Mouse (Mus musculus) MEL (cell line): ENCODE measurements around the gene Scg5. TPM values are rescaled to one million over a fixed set of nuclear protein-coding genes. Genes with fewer than 3 reads are reported as not detected.

Source experiments
- DNase-seq: peaks from one replicate; pipeline ENCODE4 v3.0.0; 2011; ENCODE audit warnings: low read depth, low spot score
- H3K27ac ChIP-seq: 2 replicates; pipeline ENCODE4 v1.5.1; 2012; ENCODE audit warnings: low read depth, mild to moderate bottlenecking, control low read depth, low read length, moderate library complexity; ENCODE audit not compliant: control insufficient read depth
- H3K27me3 ChIP-seq, 2 experiments: fragments of 150-350 bp in 1 of 2; sonication (generic) in 1 of 2; 2 replicates each; pipeline ENCODE4 v1.6.1; 2012; ENCODE audit warnings: low read length in 2 of 2, mild to moderate bottlenecking in 2 of 2, improper control_type of control experiment in 1 of 2, moderate library complexity in 1 of 2; ENCODE audit not compliant: insufficient read depth in 2 of 2, control insufficient read depth in 1 of 2
- H3K36me3 ChIP-seq, 2 experiments: 2 replicates each; pipeline ENCODE4 v1.6.1; 2012 to 2014; ENCODE audit warnings: low read length in 2 of 2, improper control_type of control experiment in 1 of 2, inconsistent platforms in 1 of 2, mild to moderate bottlenecking in 1 of 2; ENCODE audit not compliant: insufficient read depth in 2 of 2, control insufficient read depth in 1 of 2
- H3K4me1 ChIP-seq, 2 experiments: fragments of 150-350 bp in 1 of 2; sonication (generic) in 1 of 2; 2 replicates each; pipeline ENCODE4 v1.6.1; 2012; ENCODE audit warnings: low read length in 2 of 2, improper control_type of control experiment in 1 of 2, mild to moderate bottlenecking in 1 of 2; ENCODE audit not compliant: insufficient read depth in 2 of 2, control insufficient read depth in 1 of 2
- H3K4me3 ChIP-seq, 2 experiments: fragments of 150-350 bp in 1 of 2; sonication (generic) in 1 of 2; 2 replicates each; pipeline ENCODE4 v1.5.1; 2012; ENCODE audit warnings: low read depth in 2 of 2, low read length in 2 of 2, mild to moderate bottlenecking in 2 of 2, moderate library complexity in 2 of 2, control low read depth in 1 of 2, improper control_type of control experiment in 1 of 2; ENCODE audit not compliant: control insufficient read depth in 1 of 2, insufficient read depth in 1 of 2
- H3K79me2 ChIP-seq: 2 replicates; pipeline ENCODE4 v1.6.1; 2012; ENCODE audit warnings: mild to moderate bottlenecking, low read length, moderate library complexity; ENCODE audit not compliant: control insufficient read depth, poor library complexity, insufficient read depth
- H3K9ac ChIP-seq: 2 replicates; pipeline ENCODE4 v1.6.1; 2012; ENCODE audit warnings: low read depth, mild to moderate bottlenecking, control low read depth, low read length, moderate library complexity; ENCODE audit not compliant: control insufficient read depth, poor library complexity, severe bottlenecking
- H3K9me3 ChIP-seq: fragments of 150-350 bp; sonication (generic); replicated peaks from 2 replicates; pipeline ENCODE4 v1.6.1; 2012; ENCODE audit warnings: mild to moderate bottlenecking, low read length, improper control_type of control experiment, moderate library complexity; ENCODE audit not compliant: insufficient read depth
- BHLHE40 ChIP-seq: IDR thresholded peaks from 2 replicates; pipeline ENCODE4 v1.6.1; 2012; ENCODE audit warnings: low read depth, mild to moderate bottlenecking, inconsistent platforms, low read length, improper control_type of control experiment, borderline replicate concordance
- CHD1 ChIP-seq: IDR thresholded peaks from 2 replicates; pipeline ENCODE4 v1.6.1; 2012; ENCODE audit warnings: low read depth, mild to moderate bottlenecking, inconsistent platforms, low read length, improper control_type of control experiment
- CHD2 ChIP-seq: IDR thresholded peaks from 2 replicates; pipeline ENCODE4 v1.6.1; 2011; ENCODE audit warnings: low read length, improper control_type of control experiment
- CTCF ChIP-seq, 3 experiments: IDR thresholded peaks in 2 of 3; conservative IDR thresholded peaks in 1 of 3; 2 replicates each; pipeline ENCODE4 v1.5.1; 2011 to 2012; ENCODE audit warnings: low read length in 3 of 3, low read depth in 2 of 3, mild to moderate bottlenecking in 2 of 3, improper control_type of control experiment in 1 of 3, inconsistent platforms in 1 of 3, mixed read lengths in 1 of 3, moderate library complexity in 1 of 3; ENCODE audit not compliant: control insufficient read depth in 1 of 3, insufficient read depth in 1 of 3, poor library complexity in 1 of 3, severe bottlenecking in 1 of 3
- ELF1 ChIP-seq: IDR thresholded peaks from 2 replicates; pipeline ENCODE4 v1.6.1; 2014; ENCODE audit warnings: low read depth, mild to moderate bottlenecking, inconsistent platforms, low read length, improper control_type of control experiment, moderate library complexity
- EP300 ChIP-seq, 2 experiments: IDR thresholded peaks; 2 replicates each; pipeline ENCODE4 v1.6.1; 2011; ENCODE audit warnings: improper control_type of control experiment in 2 of 2, low read length in 2 of 2, low read depth in 1 of 2, mild to moderate bottlenecking in 1 of 2
- ETS1 ChIP-seq: IDR thresholded peaks from 2 replicates; pipeline ENCODE4 v1.6.1; 2012; ENCODE audit warnings: low read depth, mild to moderate bottlenecking, inconsistent platforms, low read length, improper control_type of control experiment, moderate library complexity
- GATA1 ChIP-seq: IDR thresholded peaks from 2 replicates; pipeline ENCODE4 v1.6.1; 2011; ENCODE audit warnings: low read depth, low read length, improper control_type of control experiment
- JUND ChIP-seq: IDR thresholded peaks from 2 replicates; pipeline ENCODE4 v1.6.1; 2011; ENCODE audit warnings: low read depth, mild to moderate bottlenecking, improper control_type of control experiment, low read length
- KAT2A ChIP-seq: conservative IDR thresholded peaks from 2 replicates; pipeline ENCODE4 v1.6.1; 2012; ENCODE audit warnings: low read depth, low read length, improper control_type of control experiment, inconsistent platforms
- MAFK ChIP-seq: IDR thresholded peaks from 2 replicates; pipeline ENCODE4 v1.6.1; 2011; ENCODE audit warnings: low read depth, mild to moderate bottlenecking, low read length, improper control_type of control experiment, borderline replicate concordance
- MAX ChIP-seq: IDR thresholded peaks from 2 replicates; pipeline ENCODE4 v1.6.1; 2011; ENCODE audit warnings: low read length, improper control_type of control experiment
- MAZ ChIP-seq: IDR thresholded peaks from 2 replicates; pipeline ENCODE4 v1.6.1; 2012; ENCODE audit warnings: low read depth, mild to moderate bottlenecking, inconsistent platforms, low read length, improper control_type of control experiment
- MXI1 ChIP-seq: IDR thresholded peaks from 2 replicates; pipeline ENCODE4 v1.6.1; 2011; ENCODE audit warnings: mild to moderate bottlenecking, low read depth, low read length, improper control_type of control experiment
- NRF1 ChIP-seq: IDR thresholded peaks from 2 replicates; pipeline ENCODE4 v1.6.1; 2014; ENCODE audit warnings: low read depth, mild to moderate bottlenecking, inconsistent platforms, low read length, improper control_type of control experiment, moderate library complexity; ENCODE audit not compliant: poor library complexity, insufficient read depth, severe bottlenecking
- POLR2A ChIP-seq, 2 experiments: IDR thresholded peaks; 2 replicates each; pipeline ENCODE4 v1.6.1; 2011 to 2012; ENCODE audit warnings: low read length in 2 of 2, mild to moderate bottlenecking in 2 of 2, control low read depth in 1 of 2, improper control_type of control experiment in 1 of 2, low read depth in 1 of 2, moderate library complexity in 1 of 2; ENCODE audit not compliant: control insufficient read depth in 1 of 2, insufficient read depth in 1 of 2, poor library complexity in 1 of 2
- POLR2AphosphoS2 ChIP-seq: IDR thresholded peaks from 2 replicates; pipeline ENCODE4 v1.6.1; 2011; ENCODE audit warnings: low read length, improper control_type of control experiment
- POLR2AphosphoS5 ChIP-seq: IDR thresholded peaks from 2 replicates; pipeline ENCODE4 v1.6.1; 2012; ENCODE audit warnings: low read depth, borderline replicate concordance, mild to moderate bottlenecking, inconsistent platforms, low read length, moderate library complexity, mixed read lengths
- RCOR1 ChIP-seq: IDR thresholded peaks from 2 replicates; pipeline ENCODE4 v1.6.1; 2012; ENCODE audit warnings: low read depth, mild to moderate bottlenecking, inconsistent platforms, low read length, improper control_type of control experiment
- SIN3A ChIP-seq: IDR thresholded peaks from 2 replicates; pipeline ENCODE4 v1.6.1; 2012; ENCODE audit warnings: low read length, improper control_type of control experiment, inconsistent platforms
- TAL1 ChIP-seq: IDR thresholded peaks from 2 replicates; pipeline ENCODE4 v1.6.1; 2012; ENCODE audit warnings: mild to moderate bottlenecking, inconsistent platforms, low read length, moderate library complexity, mixed read lengths
- TBP ChIP-seq: IDR thresholded peaks from 2 replicates; pipeline ENCODE4 v1.8.0; 2011; ENCODE audit warnings: low read depth, low read length, improper control_type of control experiment
- TCF12 ChIP-seq: IDR thresholded peaks from 2 replicates; pipeline ENCODE4 v1.6.1; 2014; ENCODE audit warnings: low read depth, mild to moderate bottlenecking, inconsistent platforms, low read length, improper control_type of control experiment, moderate library complexity
- UBTF ChIP-seq: IDR thresholded peaks from 2 replicates; pipeline ENCODE4 v1.6.1; 2012; ENCODE audit warnings: low read depth, mild to moderate bottlenecking, inconsistent platforms, low read length, improper control_type of control experiment, moderate library complexity, borderline replicate concordance; ENCODE audit not compliant: insufficient read depth
- USF2 ChIP-seq, 2 experiments: IDR thresholded peaks; 2 replicates each; pipeline ENCODE4 v1.6.1; 2011 to 2012; ENCODE audit warnings: improper control_type of control experiment in 2 of 2, low read length in 2 of 2, borderline replicate concordance in 1 of 2, inconsistent platforms in 1 of 2, low read depth in 1 of 2, mild to moderate bottlenecking in 1 of 2; ENCODE audit not compliant: insufficient read depth in 1 of 2
- ZC3H11A ChIP-seq: IDR thresholded peaks from 2 replicates; pipeline ENCODE4 v1.6.1; 2012; ENCODE audit warnings: low read depth, mild to moderate bottlenecking, inconsistent platforms, low read length, improper control_type of control experiment
- ZKSCAN1 ChIP-seq: IDR thresholded peaks from 2 replicates; pipeline ENCODE4 v1.6.1; 2012; ENCODE audit warnings: low read depth, mild to moderate bottlenecking, inconsistent platforms, low read length, improper control_type of control experiment, moderate library complexity
- polyA plus RNA-seq, 2 experiments: library from polyadenylated mRNA; stranded (reverse) in 1 of 2; unstranded in 1 of 2; fragments of >175 nt in 1 of 2; fragments of >200 nt in 1 of 2; gene quantifications; 2 replicates each; pipeline versions ENCODE4 v1.2.1 to v1.2.4; 2012; ENCODE audit warnings: low replicate concordance in 2 of 2, low read depth in 1 of 2; ENCODE audit not compliant: insufficient read length in 2 of 2, insufficient read depth in 1 of 2, missing spikeins in 1 of 2
- total RNA-seq: library from RNA; depleted of rRNA; stranded (reverse); fragments of 300-350 nt; gene quantifications from 2 replicates; pipeline ENCODE4 v1.2.3, GENCODE M21; 2012

Gene Scg5
- total and polyA plus RNA-seq, 3 experiments = 0.17 to 0.31 TPM; not detected in 1

DNA sequence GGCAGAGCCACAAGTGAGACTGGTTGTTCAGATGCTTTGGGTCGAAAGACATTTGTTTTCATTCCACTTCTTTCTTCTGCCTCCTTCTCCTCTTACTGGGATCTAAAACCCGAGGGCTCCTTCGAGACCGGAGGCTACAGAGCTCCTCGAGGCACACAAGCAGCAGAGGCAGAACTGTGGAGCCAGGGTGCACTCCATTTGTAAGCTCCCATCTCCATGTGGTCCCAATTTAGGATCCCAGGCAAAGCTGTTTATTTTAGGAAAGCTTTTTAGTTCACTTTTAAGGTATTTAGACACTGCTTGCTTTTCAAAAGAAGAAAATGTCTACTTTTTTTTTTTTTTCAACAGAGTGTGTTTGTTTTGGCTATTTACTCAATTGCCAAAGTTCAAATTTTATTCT is 28.1 kb downstream of the Scg5 start:
- no peak for DNase-seq
- H3K36me3 ChIP-seq = no peaks in the 10 kb centered on the region
- H3K4me1 ChIP-seq = no peaks in the 10 kb centered on the region
- H3K4me3 ChIP-seq = no peak overlapping the region
- H3K79me2 ChIP-seq = no peaks in the 10 kb centered on the region
- TF ChIP-seq ELF1 = no peak
- TF ChIP-seq MAX = no peak
- no peak for TF ChIP-seq ETS1
- TF ChIP-seq JUND = no peak
- TF ChIP-seq MAZ = no peak
- TF ChIP-seq CHD1 = no peak
- TF ChIP-seq EP300 (IDR thresholded peaks at IDR 0.05; ENCODE audit: low read depth in 1 of 2, low read length in 2 of 2) = no peak
- no peak for TF ChIP-seq MAFK
- no peak for TF ChIP-seq POLR2AphosphoS2
- TF ChIP-seq GATA1 = no peak
- TF ChIP-seq CTCF (IDR thresholded peaks at IDR 0.05 in 2 of 3, conservative IDR thresholded peaks at IDR 0.05 in 1 of 3; ENCODE audit: control insufficient read depth in 1 of 3, insufficient read depth in 1 of 3, low read depth in 2 of 3, low read length in 3 of 3, poor library complexity in 1 of 3, severe bottlenecking in 1 of 3) = no peak
- no peak for TF ChIP-seq BHLHE40
- no peak for TF ChIP-seq TCF12
- no peak for TF ChIP-seq RCOR1
- TF ChIP-seq POLR2AphosphoS5 = no peak
- no peak overlapping the region for H3K27ac ChIP-seq
- no peaks in the 10 kb centered on the region for H3K27me3 ChIP-seq
- no peaks in the 10 kb centered on the region for H3K9me3 ChIP-seq
- no peak overlapping the region for H3K9ac ChIP-seq

DNA sequence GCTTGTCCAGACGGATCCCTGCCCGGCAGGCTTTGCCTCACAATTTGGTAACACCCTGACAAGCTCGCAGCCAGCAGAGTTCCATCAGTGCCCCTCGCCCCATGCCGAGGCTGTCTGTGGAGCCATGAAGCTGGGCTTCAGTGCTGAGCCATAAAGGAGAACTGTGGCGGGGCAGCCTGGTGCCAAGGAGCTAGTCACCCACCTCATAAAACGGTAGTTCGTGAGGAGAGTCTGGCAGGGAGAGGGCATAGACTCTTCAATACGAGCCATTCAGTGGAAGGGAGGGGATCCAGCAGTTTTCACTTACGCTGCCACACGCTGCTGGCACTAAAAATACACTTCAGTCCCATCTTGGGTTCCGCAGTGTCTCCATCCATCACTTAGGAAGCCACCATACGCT is 30.3 kb downstream of the Scg5 start:
- H3K36me3 ChIP-seq = no peaks in the 10 kb centered on the region
- no peaks in the 10 kb centered on the region for H3K27me3 ChIP-seq
- TF ChIP-seq USF2 (IDR thresholded peaks at IDR 0.05; ENCODE audit: borderline replicate concordance in 1 of 2, insufficient read depth in 1 of 2, low read depth in 1 of 2, low read length in 2 of 2) (no peak), JUND (no peak), CHD1 (no peak), TAL1 (no peak), POLR2A (IDR thresholded peaks at IDR 0.05; ENCODE audit: control insufficient read depth in 1 of 2, insufficient read depth in 1 of 2, low read depth in 1 of 2, low read length in 2 of 2, poor library complexity in 1 of 2) (no peak), POLR2AphosphoS5 (no peak), CHD2 (no peak), ZC3H11A (no peak), SIN3A (no peak), GATA1 (no peak), UBTF (no peak), MXI1 (no peak), KAT2A (no peak), ZKSCAN1 (no peak), MAFK (no peak), NRF1 (no peak), MAX (no peak), BHLHE40 (no peak), TBP (no peak)
- no peak overlapping the region for H3K27ac ChIP-seq
- no peak overlapping the region for H3K4me3 ChIP-seq
- H3K9ac ChIP-seq = no peak overlapping the region
- H3K9me3 ChIP-seq = no peaks in the 10 kb centered on the region
- no peak for DNase-seq
- H3K4me1 ChIP-seq = no peaks in the 10 kb centered on the region
- H3K79me2 ChIP-seq = no peaks in the 10 kb centered on the region
